Mouse (Mus musculus) kidney, adult 11 months (tissue): ENCODE measurements at regions not wholly inside any gene's neighbourhood (a gene's known extent, or its start where the extent isn't known, plus 50 kb on each side); places are given as distances from the start of the nearest gene placed in this dataset.

Source experiments
- DNase-seq: peaks from one replicate; pipeline ENCODE4 v3.0.0; 2022

- DNase-seq = peak; percentile 4
These were observed 91.2 kb downstream of the Rnf138rt1 start for GRCm38 (mm10) chrX:163669886-163670285.
